Mouse (Mus musculus): ENCODE data around the gene Slc46a1. TPM values are rescaled to one million over a fixed set of nuclear protein-coding genes. Genes with fewer than 3 reads are reported as not detected.

Slc46a1 gene
- total RNA-seq (2023): 1.6 TPM

GRCm38 (mm10) chr11:78465568-78466180, at the start of gene Slc46a1:
Slc46a1 (plus strand) TSS chr11:78465697.

DNA sequence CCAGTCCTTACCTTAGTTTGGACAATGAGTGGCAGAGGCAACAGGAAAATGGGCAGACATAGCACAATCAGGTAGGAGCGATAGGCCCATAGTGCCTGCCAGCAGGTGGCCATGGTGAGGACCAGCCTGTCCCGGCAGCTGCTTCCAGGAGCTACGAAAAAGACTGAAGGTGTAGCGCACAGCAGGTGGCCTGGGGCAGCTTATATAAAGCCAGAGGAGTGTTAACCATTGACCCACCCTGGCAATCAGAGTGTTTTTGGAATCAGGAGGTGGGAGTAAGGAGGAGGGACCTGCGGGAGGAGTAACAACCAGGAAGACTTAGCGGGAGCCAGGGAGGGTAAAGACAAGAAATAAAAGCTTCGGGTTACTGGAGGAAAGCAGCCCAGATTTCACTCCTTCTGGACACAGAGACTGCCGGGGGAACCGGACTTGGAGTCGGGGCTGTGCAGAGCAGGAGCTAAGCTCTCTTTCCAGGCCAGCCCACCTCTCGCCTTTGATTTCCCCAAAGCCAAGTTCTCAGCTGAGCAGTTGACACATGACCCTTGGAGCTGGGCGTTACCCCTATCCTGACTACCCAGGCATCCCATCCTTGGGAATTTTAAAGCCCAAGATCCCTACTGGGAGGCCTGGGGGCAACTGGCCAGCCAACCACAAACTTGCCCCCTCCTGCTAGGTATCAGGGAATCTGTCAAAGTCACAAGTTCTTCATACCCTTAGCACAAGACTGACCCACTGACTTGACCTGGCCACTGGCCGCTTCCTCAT, 43.3 kb upstream of the Slc46a1 start, which contains the start of gene Slc13a2:
TSS of gene Slc13a2 (minus strand) at position 163 of the 765 bp plus-strand sequence.

GRCm38 (mm10) chr11:78497544-78498522, 32.3 kb downstream of the Slc46a1 start, which contains the start of gene Sarm1:
Sarm1 (minus strand) TSS chr11:78497754.

GRCm38 (mm10) chr11:78499004-78499403, 33.5 kb downstream of the Slc46a1 start, which contains the start of gene Vtn:
Vtn (plus strand) TSS chr11:78499091.

GRCm38 (mm10) chr11:78502909-78503650, 37.6 kb downstream of the Slc46a1 start, which contains the start of gene Sebox:
Sebox (plus strand) TSS chr11:78503447.

GRCm38 (mm10) chr11:78512025-78512957, 46.8 kb downstream of the Slc46a1 start, which contains the start of the genes Tmem199 and Poldip2:
Tmem199 (minus strand) TSS chr11:78512172.
Poldip2 (plus strand) TSS chr11:78512193.

Other genes starting within 250 kb of the Slc46a1 start
- 40.3 TPM for gene Sdf2, start 220.0 kb upstream of the Slc46a1 start, total RNA-seq (2023)
- gene Supt6, start 219.7 kb upstream of the Slc46a1 start, total RNA-seq (2023): 91.0 TPM
- 98.7 TPM for gene 2610507B11Rik, start 203.9 kb upstream of the Slc46a1 start, total RNA-seq (2023)
- 0.35 TPM for gene BC030499, start 174.9 kb upstream of the Slc46a1 start, total RNA-seq (2023)
- 3.8 TPM for gene Spag5, start 164.2 kb upstream of the Slc46a1 start, total RNA-seq (2023)
- gene Aldoc, start 142.7 kb upstream of the Slc46a1 start, total RNA-seq (2023): 12.0 TPM
- gene Pigs, start 137.3 kb upstream of the Slc46a1 start, total RNA-seq (2023): 38.7 TPM
- gene Unc119, start 122.2 kb upstream of the Slc46a1 start, total RNA-seq (2023): 13.8 TPM
- not detected for gene Foxn1, start 79.1 kb upstream of the Slc46a1 start, total RNA-seq (2023)
- not detected for gene Slc13a2, start 43.5 kb upstream of the Slc46a1 start, total RNA-seq (2023)
- 1.6 TPM for gene Sarm1, start 32.1 kb downstream of the Slc46a1 start, total RNA-seq (2023)
- gene Vtn, start 33.4 kb downstream of the Slc46a1 start, total RNA-seq (2023): not detected
- gene Sebox, start 37.8 kb downstream of the Slc46a1 start, total RNA-seq (2023): not detected
- 16.6 TPM for gene Tmem199, start 46.5 kb downstream of the Slc46a1 start, total RNA-seq (2023)
- 31.5 TPM for gene Poldip2, start 46.5 kb downstream of the Slc46a1 start, total RNA-seq (2023)
- gene Tnfaip1, start 70.6 kb downstream of the Slc46a1 start, total RNA-seq (2023): 14.0 TPM
- 34.2 TPM for gene Ift20, start 70.7 kb downstream of the Slc46a1 start, total RNA-seq (2023)
- 7.1 TPM for gene Tmem97, start 85.1 kb downstream of the Slc46a1 start, total RNA-seq (2023)
- 70.7 TPM for gene Nlk, start 231.7 kb downstream of the Slc46a1 start, total RNA-seq (2023)